Mouse (Mus musculus): ENCODE measurements around the gene Obox1.
"Not testable (repeated sequence)": the region's sequence is repeated elsewhere in the genome, so short reads cannot be mapped to it uniquely, and the experiment has no call there.

Gene Obox1

GRCm38 (mm10) chr7:15388421-15388998 lies at the start of gene Obox1, which contains the start of gene Obox2:
Obox1 (plus strand) TSS chr7:15388948.
Obox2 (plus strand) TSS chr7:15388721.
- not testable (repeated sequence) for DNase-seq (ENCODE audit: low spot score in 2 of 2)

GRCm38 (mm10) chr7:15399147-15399874 lies 10.6 kb downstream of the Obox1 start:
- DNase-seq (ENCODE audit: low spot score in 2 of 2) = not testable (repeated sequence)

- DNase-seq (ENCODE audit: low spot score in 2 of 2) = not testable (repeated sequence)
Observed at GRCm38 (mm10) chr7:15406816-15407215, 18.1 kb downstream of the Obox1 start.

GRCm38 (mm10) chr7:15418046-15418445 lies 29.3 kb downstream of the Obox1 start:
- DNase-seq (ENCODE audit: low spot score in 2 of 2) = not testable (repeated sequence)

DNA sequence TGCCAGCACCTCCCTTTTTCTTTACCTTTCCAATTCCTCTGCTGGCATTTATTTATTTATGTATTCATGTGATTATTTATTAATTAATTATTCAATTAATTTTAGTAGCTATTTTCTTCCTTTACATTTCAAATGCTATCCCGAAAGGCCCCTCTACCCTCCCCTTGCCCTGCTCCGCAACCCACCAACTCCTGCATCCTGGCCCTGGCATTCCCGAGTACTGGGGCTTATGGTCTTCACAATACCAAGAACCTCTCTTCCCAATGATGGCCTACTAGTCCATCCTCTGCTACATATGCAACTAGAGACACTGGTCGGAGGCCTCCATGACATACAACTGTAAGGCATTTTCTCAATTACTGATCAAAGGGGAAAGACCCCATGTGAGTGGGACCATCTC lies 36.8 kb downstream of the Obox1 start:
- not testable (repeated sequence) for DNase-seq (ENCODE audit: low spot score in 2 of 2)

GRCm38 (mm10) chr7:15509411-15509810 lies 120.7 kb downstream of the Obox1 start:
- DNase-seq (ENCODE audit: low spot score in 2 of 2) = not testable (repeated sequence)

Measured in spleen, postnatal 36 days (tissue).